ENCODE assay signal across 30 mouse cellular contexts in genomic region chr11:75992481-75992880, GRCm38 (mm10). TPM values are rescaled to one million over a fixed set of nuclear protein-coding genes. Genes with fewer than 3 reads are reported as not detected.
DNase-seq lines count a peak whose midpoint lies in the region; ATAC-seq and TF ChIP-seq lines count a peak whose summit lies in the region.
"Had no signal": no experiment of that assay in that cellular context is flagged by ENCODE, and none has a peak within 500 bp of the region (broad histone marks: within the 10 kb centered on the region; RNA-seq: fewer than 3 reads in every experiment).

No protein-coding gene starts in this region.

- no peaks in the 10 kb centered on the region for H3K27me3 ChIP-seq in splenic B cell, adult 2 months (ENCODE audit: control insufficient read depth, insufficient read depth, low read length, poor library complexity, severe bottlenecking)
- H3K27me3 ChIP-seq: embryonic facial prominence, embryonic 13.5 days; forebrain, embryonic 12.5 days; intestine, embryonic 15.5 days; limb, embryonic 13.5 days; midbrain, embryonic 15.5 days; neural tube, embryonic 13.5 days had no signal

- H3K27ac ChIP-seq in layer of hippocampus, adult 2 months, result peak overlapping the region; percentile 21; the same call in 1 of the 2 replicates
- H3K27ac ChIP-seq: embryonic facial prominence, embryonic 13.5 days; forebrain, embryonic 12.5 days; intestine, embryonic 15.5 days; limb, embryonic 13.5 days; liver, embryonic 12.5 days; midbrain, embryonic 15.5 days; neural tube, embryonic 13.5 days; stomach, postnatal 0 days had no signal

- DNase-seq in layer of hippocampus, adult 2 months (ENCODE audit: low spot score in 2 of 2), result no peak
- no peak for DNase-seq in layer of hippocampus, adult 11-12 months (ENCODE audit: low spot score)
- peak; percentile 26 for DNase-seq in splenic B cell, adult 2 months (ENCODE audit: low read depth, low spot score)
- DNase-seq in thymus, postnatal 4 days, result peak; percentile 50
- DNase-seq in cerebellum, postnatal 36 days, result no peak
- DNase-seq in kidney, postnatal 14 days, result no peak
- DNase-seq: adrenal gland, adult 8-10 months; cerebellum, adult 18-20 months; cerebellum, postnatal 14 days; embryo, embryonic 11 days; heart, postnatal 4 days; kidney, adult 9 months; kidney, postnatal 25 days; lung, adult 2 months; lung, postnatal 14 days had no signal

- no peak overlapping the region for H3K4me3 ChIP-seq in layer of hippocampus, adult 2 months
- H3K4me3 ChIP-seq: embryonic facial prominence, embryonic 13.5 days; erythroblast, embryonic 14.5 days; forebrain, embryonic 12.5 days; intestine, embryonic 15.5 days; limb, embryonic 13.5 days; liver, embryonic 12.5 days; midbrain, embryonic 15.5 days; neural tube, embryonic 13.5 days had no signal

- H3K36me3 ChIP-seq in splenic B cell, adult 2 months (ENCODE audit: control insufficient read depth, insufficient read depth, low read length, poor library complexity, severe bottlenecking), result no peaks in the 10 kb centered on the region
- H3K36me3 ChIP-seq: embryonic facial prominence, embryonic 13.5 days; forebrain, embryonic 12.5 days; intestine, embryonic 15.5 days; limb, embryonic 13.5 days; liver, embryonic 12.5 days; midbrain, embryonic 15.5 days; neural tube, embryonic 13.5 days had no signal

- peak; percentile 60 for ATAC-seq in common myeloid progenitor, adult 5-6 weeks (replicated peaks; ENCODE audit: low read depth, poor library complexity, severe bottlenecking)
- ATAC-seq: activated CD4-positive, CD25-positive, alpha-beta regulatory T cell, adult 4 months; hindbrain, embryonic 16.5 days; intestine, embryonic 15.5 days; liver, embryonic 12.5 days; midbrain, embryonic 15.5 days had no signal

- no peak for TF ChIP-seq CTCF in layer of hippocampus, adult 2 months (conservative IDR thresholded peaks at IDR 0.05)

RNA-seq across cellular contexts. Expression of gene 1700016K19Rik, which starts 7.2 kb away (rescaled TPM):
- 1 to 10 TPM; 1.5 to 2.1 TPM for total RNA-seq in layer of hippocampus, adult 2 months (2021)
- not detected in 2 replicates for total RNA-seq in common myeloid progenitor, adult 5-6 weeks (2017)
- total RNA-seq: adrenal gland, adult 8-10 months; gastrocnemius, postnatal 4 days; heart, postnatal 4 days; megakaryocyte-erythroid progenitor cell, adult 5-6 weeks; MEL had no signal

RNA-seq across cellular contexts. Expression of gene Rflnb, which starts 35.1 kb away (rescaled TPM):
- 1 to 10 TPM; 7.0 to 9.5 TPM for total RNA-seq in layer of hippocampus, adult 2 months (2021)
- 2.0 and 2.6 TPM in 2 replicates for total RNA-seq in common myeloid progenitor, adult 5-6 weeks (2017)

RNA-seq across cellular contexts. Expression of gene Rph3al, which starts 54.3 kb away (rescaled TPM):
- 1 to 10 TPM; 4.8 to 6.3 TPM for total RNA-seq in layer of hippocampus, adult 2 months (2021)
- total RNA-seq in common myeloid progenitor, adult 5-6 weeks (2017), result 1.5 and 1.9 TPM in 2 replicates

Comparison
In these comparisons a context has a peak if more than half of its experiments do, and no peak if none do; other contexts are left out.
1. DNase-seq: peak in splenic B cell, adult 2 months (single experiment) and thymus, postnatal 4 days (single experiment); none in layer of hippocampus, adult 2 months (0 of 2), layer of hippocampus, adult 11-12 months (single experiment), cerebellum, postnatal 36 days (0 of 2) and kidney, postnatal 14 days (single experiment).